ENCODE assay signal across 26 mouse cellular contexts in the genomic region with DNA sequence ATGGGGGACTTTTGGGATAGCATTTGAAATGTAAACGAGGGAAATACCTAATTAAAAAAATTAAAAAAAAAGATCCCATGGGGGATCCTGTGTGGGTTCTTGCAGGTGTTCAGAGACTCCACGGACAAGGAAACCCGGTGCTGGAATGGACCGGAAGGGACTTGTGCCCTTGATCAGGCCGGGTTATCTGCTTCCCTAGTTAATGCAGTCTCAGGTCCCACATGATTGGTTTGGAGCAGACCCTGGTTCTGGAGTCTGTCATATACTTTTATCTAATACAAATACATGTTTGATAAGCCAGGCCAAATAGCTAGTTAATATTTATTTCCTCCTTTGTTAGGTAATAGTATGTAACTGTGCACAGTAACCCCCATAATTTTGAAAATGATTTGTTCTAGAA.
"Had no signal": no experiment of that assay in that cellular context is flagged by ENCODE, and none has a peak within 500 bp of the region (broad histone marks: within the 10 kb centered on the region; RNA-seq: fewer than 3 reads in every experiment).

No protein-coding gene starts in this region.

- H3K36me3 ChIP-seq: forebrain, embryonic 15.5 days; heart, embryonic 13.5 days; heart, embryonic 15.5 days; hindbrain, embryonic 15.5 days; kidney, embryonic 15.5 days; limb, embryonic 10.5 days; limb, embryonic 12.5 days; liver, embryonic 13.5 days had no signal

- H3K4me3 ChIP-seq: forebrain, embryonic 15.5 days; heart, adult 2 months; heart, embryonic 13.5 days; heart, embryonic 15.5 days; hindbrain, embryonic 15.5 days; kidney, embryonic 15.5 days; limb, embryonic 10.5 days; limb, embryonic 12.5 days; liver, embryonic 13.5 days had no signal

- H3K9ac ChIP-seq: forebrain, embryonic 15.5 days; forebrain, postnatal 0 days; heart, embryonic 13.5 days; heart, embryonic 15.5 days; hindbrain, embryonic 15.5 days; kidney, embryonic 15.5 days; limb, embryonic 12.5 days; liver, embryonic 13.5 days had no signal

- H3K9me3 ChIP-seq: forebrain, embryonic 15.5 days; heart, embryonic 13.5 days; heart, embryonic 15.5 days; hindbrain, embryonic 15.5 days; kidney, embryonic 15.5 days; limb, embryonic 10.5 days; limb, embryonic 12.5 days; liver, embryonic 13.5 days had no signal

- H3K27ac ChIP-seq: forebrain, embryonic 15.5 days; heart, adult 2 months; heart, embryonic 13.5 days; heart, embryonic 15.5 days; hindbrain, embryonic 15.5 days; hindbrain, postnatal 0 days; kidney, embryonic 15.5 days; kidney, postnatal 0 days; limb, embryonic 10.5 days; limb, embryonic 12.5 days; liver, embryonic 13.5 days had no signal

- H3K4me1 ChIP-seq: forebrain, embryonic 15.5 days; heart, embryonic 13.5 days; heart, embryonic 15.5 days; hindbrain, embryonic 15.5 days; kidney, embryonic 15.5 days; limb, embryonic 10.5 days; limb, embryonic 12.5 days; liver, embryonic 13.5 days had no signal

- DNase-seq: forebrain, postnatal 0 days; gastrocnemius, postnatal 14 days; gastrocnemius, postnatal 36 days; heart, adult 11 months; heart, adult 2 months; heart, postnatal 14 days; heart, postnatal 36 days; kidney, adult 11 months; kidney, adult 2 months; kidney, adult 9 months; kidney, postnatal 14 days; kidney, postnatal 36 days; layer of hippocampus, adult 9-11 months; layer of hippocampus, postnatal 36 days; liver; liver, embryonic 13.5 days had no signal

- ATAC-seq: forebrain, embryonic 15.5 days; forebrain, postnatal 0 days; hindbrain, postnatal 0 days had no signal

- H3K4me2 ChIP-seq: forebrain, embryonic 15.5 days; heart, embryonic 11.5 days; heart, embryonic 13.5 days; heart, embryonic 15.5 days; hindbrain, embryonic 15.5 days; kidney, embryonic 15.5 days; limb, embryonic 12.5 days; liver, embryonic 13.5 days had no signal

- H3K27me3 ChIP-seq: forebrain, embryonic 15.5 days; heart, embryonic 13.5 days; heart, embryonic 15.5 days; hindbrain, embryonic 15.5 days; kidney, embryonic 15.5 days; limb, embryonic 12.5 days; liver, embryonic 13.5 days had no signal
